Mouse (Mus musculus) thymus, postnatal 4 days (tissue): Measurements from ENCODE around the gene Ckmt1.
A peak's percentile ranks its signal among the peaks of the same experiment; 100 is the strongest.
"Not testable (repeated sequence)": the region's sequence is repeated elsewhere in the genome, so short reads cannot be mapped to it uniquely, and the experiment has no call there.

ENCODE experiments used
- DNase-seq: peaks from one replicate; pipeline ENCODE4 v3.0.0; 2021

Ckmt1 gene

GRCm38 (mm10) chr2:121357494-121357893 is at the start of gene Ckmt1:
Gene Ckmt1, plus strand, starts transcription at chr2:121357714.
- no peak for DNase-seq

- DNase-seq, result no peak
These were observed 48.5 kb upstream of the Ckmt1 start for GRCm38 (mm10) chr2:121308997-121309416.

GRCm38 (mm10) chr2:121316278-121316677 is 41.2 kb upstream of the Ckmt1 start:
- no peak for DNase-seq

- no peak for DNase-seq
These were observed 34.5 kb upstream of the Ckmt1 start for GRCm38 (mm10) chr2:121323041-121323440.

GRCm38 (mm10) chr2:121323693-121324470 is 33.6 kb upstream of the Ckmt1 start:
- DNase-seq, result no peak

- DNase-seq, result no peak
These were observed 28.0 kb upstream of the Ckmt1 start for GRCm38 (mm10) chr2:121329492-121329891.

GRCm38 (mm10) chr2:121339057-121339456 is 18.5 kb upstream of the Ckmt1 start:
- DNase-seq, result peak; percentile 20

- DNase-seq, result no peak
These were observed 4.4 kb upstream of the Ckmt1 start for GRCm38 (mm10) chr2:121353156-121353555.

- DNase-seq, result no peak
These were observed 3.1 kb upstream of the Ckmt1 start for GRCm38 (mm10) chr2:121354378-121354777.

GRCm38 (mm10) chr2:121354820-121355592 is 2.5 kb upstream of the Ckmt1 start, which contains the start of gene Ppip5k1:
Gene Ppip5k1, minus strand, starts transcription at chr2:121355396.
- DNase-seq, result peak; percentile 97

- no peak for DNase-seq
These were observed 447 bp downstream of the Ckmt1 start for GRCm38 (mm10) chr2:121357961-121358360.

GRCm38 (mm10) chr2:121358381-121358780 is 867 bp downstream of the Ckmt1 start:
- DNase-seq, result peak; percentile 63

GRCm38 (mm10) chr2:121359461-121359860 is 1.9 kb downstream of the Ckmt1 start:
- no peak for DNase-seq

GRCm38 (mm10) chr2:121363656-121364055 is 6.1 kb downstream of the Ckmt1 start:
- no peak for DNase-seq

- DNase-seq, result no peak
These were observed 11.3 kb downstream of the Ckmt1 start for GRCm38 (mm10) chr2:121368831-121369230.

GRCm38 (mm10) chr2:121370921-121371320 is 13.4 kb downstream of the Ckmt1 start:
- no peak for DNase-seq

- no peak for DNase-seq
These were observed 14.8 kb downstream of the Ckmt1 start for GRCm38 (mm10) chr2:121372266-121372665.

GRCm38 (mm10) chr2:121374766-121375165 is 17.3 kb downstream of the Ckmt1 start:
- DNase-seq, result no peak

GRCm38 (mm10) chr2:121386961-121387575 is 29.6 kb downstream of the Ckmt1 start, which contains the start of gene Strc:
Gene Strc, minus strand, starts transcription at chr2:121387168.
- DNase-seq, result not testable (repeated sequence)

- peak; percentile 93 for DNase-seq
These were observed 39.1 kb downstream of the Ckmt1 start for GRCm38 (mm10) chr2:121396624-121397023.

GRCm38 (mm10) chr2:121403296-121403695 is 45.8 kb downstream of the Ckmt1 start:
- no peak for DNase-seq

- DNase-seq, result peak; percentile 86
These were observed 50.6 kb downstream of the Ckmt1 start for GRCm38 (mm10) chr2:121408160-121408559.

GRCm38 (mm10) chr2:121412843-121413386 is 55.4 kb downstream of the Ckmt1 start:
- no peak for DNase-seq
